Mouse (Mus musculus) midbrain, embryonic 10.5 days (tissue): Measurements from ENCODE around the gene Pla2g2c. TPM values are rescaled to one million over a fixed set of nuclear protein-coding genes. Genes with fewer than 3 reads are reported as not detected.

Experiments used
- DNase-seq: peaks from one replicate; pipeline ENCODE4 v3.0.0-alpha.2; 2017; ENCODE audit warnings: low spot score
- H3K27ac ChIP-seq: fragments of 300-500 bp; sonication (generic); replicated peaks from 2 replicates; pipeline ENCODE4 v1.5.1; 2016; ENCODE audit warnings: mild to moderate bottlenecking
- H3K27me3 ChIP-seq: fragments of 300-500 bp; sonication (generic); 2 replicates; pipeline ENCODE4 v1.6.1; 2016; ENCODE audit warnings: low read depth, mild to moderate bottlenecking; ENCODE audit not compliant: poor library complexity, severe bottlenecking
- H3K36me3 ChIP-seq: fragments of 300-500 bp; sonication (generic); 2 replicates; pipeline ENCODE4 v1.6.1; 2016; ENCODE audit warnings: mild to moderate bottlenecking, moderate library complexity
- H3K4me1 ChIP-seq: fragments of 300-500 bp; sonication (generic); 2 replicates; pipeline ENCODE4 v1.6.1; 2016
- H3K4me3 ChIP-seq: fragments of 300-500 bp; sonication (generic); 2 replicates; pipeline ENCODE4 v1.5.1; 2016; ENCODE audit warnings: mild to moderate bottlenecking, moderate library complexity
- H3K9me3 ChIP-seq: fragments of 300-500 bp; sonication (generic); replicated peaks from 2 replicates; pipeline ENCODE4 v1.6.1; 2016; ENCODE audit warnings: mild to moderate bottlenecking
- WGBS: fragments of 180-500 bp; shearing (Covaris S2); methylation state at CpG from one replicate; pipeline ENCODE4 v1.1.7; 2016; 5-methylcytosine and 5-hydroxymethylcytosine counted together
- polyA plus RNA-seq: library from polyadenylated mRNA; unstranded; fragments of >200 nt; fragmentation: Nextera tagmentation; extraction: Ambion mirVana; gene quantifications from 2 replicates; pipeline ENCODE4 v1.2.1, GENCODE M21; 2016

Pla2g2c gene
- polyA plus RNA-seq = 0.62 and 0.70 TPM in 2 replicates

DNA sequence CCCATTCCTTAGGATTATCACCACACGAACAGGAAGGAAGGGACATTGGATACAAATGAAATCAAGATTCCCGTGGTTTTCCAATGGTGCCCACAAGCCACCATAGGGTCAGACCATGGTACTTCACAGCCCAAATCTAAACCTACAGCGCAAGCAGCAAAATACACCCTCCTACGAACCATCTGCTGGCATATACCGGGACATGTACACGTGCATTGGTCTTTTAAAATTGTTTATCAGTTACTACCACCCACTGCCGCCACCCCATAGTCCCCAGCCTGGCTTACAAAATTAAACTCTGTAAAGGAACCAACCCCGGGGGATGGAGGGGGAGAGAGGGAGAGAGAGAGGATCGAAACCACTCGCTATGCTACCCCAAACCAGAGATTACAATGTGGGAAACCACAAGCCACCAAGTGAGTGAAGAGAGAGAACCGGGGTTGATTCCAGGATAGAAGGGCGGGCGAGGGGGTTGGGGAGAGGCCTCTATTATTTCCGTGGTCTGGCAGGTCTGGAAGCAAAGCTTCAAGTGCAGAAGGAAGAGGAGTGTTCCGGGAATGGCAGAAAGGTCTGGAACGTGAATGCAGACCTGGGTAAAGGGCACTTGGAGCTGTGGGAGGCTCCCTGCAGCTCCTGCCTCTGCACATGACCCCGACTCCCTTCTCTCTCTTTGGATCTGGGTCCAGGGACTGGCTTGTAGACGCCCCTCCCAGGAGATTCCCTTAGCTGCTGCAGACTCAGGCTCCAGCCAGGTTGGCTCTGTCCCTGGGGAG lies at the start of gene Pla2g2c:
Gene Pla2g2c (plus strand): TSS at position 439 of the 773 bp plus-strand sequence.
- H3K9me3 ChIP-seq = no peaks in the 10 kb centered on the region
- 57% methylated on average over 18 of the region's 18 CpGs for WGBS
- peak within 1 kb of the TSS; percentile 84 for H3K27ac ChIP-seq

DNA sequence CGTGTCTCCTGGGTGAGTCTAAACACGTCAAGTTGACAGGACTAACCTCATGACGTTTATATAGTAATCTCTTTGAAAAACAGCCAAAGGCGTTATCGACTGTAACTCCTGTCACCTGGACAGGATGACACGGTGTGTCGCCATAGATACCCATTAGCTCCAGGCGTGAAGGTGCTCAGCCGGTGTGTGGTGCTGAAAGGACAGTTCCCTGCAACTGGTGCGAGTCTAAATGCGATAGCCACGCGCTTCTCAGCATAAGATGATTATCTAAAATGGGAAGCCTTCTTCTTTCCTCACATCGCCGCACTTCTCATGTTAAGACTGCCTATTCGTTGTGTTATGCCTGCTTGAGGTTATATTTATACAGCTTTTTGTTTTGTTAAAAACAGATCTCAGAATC lies 48.1 kb upstream of the Pla2g2c start:
- no peak overlapping the region for H3K4me3 ChIP-seq
- peaks cover 23% of the 10 kb centered on the region for H3K4me1 ChIP-seq
- no peak overlapping the region for H3K27ac ChIP-seq
- WGBS = 20% methylated on average over 16 of the region's 16 CpGs
- no peaks in the 10 kb centered on the region for H3K9me3 ChIP-seq
- DNase-seq = no peak
- no peaks in the 10 kb centered on the region for H3K36me3 ChIP-seq
- H3K27me3 ChIP-seq = peaks cover 39% of the 10 kb centered on the region

More for the DNA sequence above, at the start of gene Pla2g2c:
- H3K4me3 ChIP-seq = peak within 1 kb of the TSS; percentile 53
- peak; percentile 21 for DNase-seq
- H3K27me3 ChIP-seq = peaks cover 4% of the 10 kb centered on the region
- peaks cover 38% of the 10 kb centered on the region for H3K4me1 ChIP-seq
- 0 out of 2 replicates have a peak, but pooled peaks cover 2% of the 10 kb centered on the region for H3K36me3 ChIP-seq

DNA sequence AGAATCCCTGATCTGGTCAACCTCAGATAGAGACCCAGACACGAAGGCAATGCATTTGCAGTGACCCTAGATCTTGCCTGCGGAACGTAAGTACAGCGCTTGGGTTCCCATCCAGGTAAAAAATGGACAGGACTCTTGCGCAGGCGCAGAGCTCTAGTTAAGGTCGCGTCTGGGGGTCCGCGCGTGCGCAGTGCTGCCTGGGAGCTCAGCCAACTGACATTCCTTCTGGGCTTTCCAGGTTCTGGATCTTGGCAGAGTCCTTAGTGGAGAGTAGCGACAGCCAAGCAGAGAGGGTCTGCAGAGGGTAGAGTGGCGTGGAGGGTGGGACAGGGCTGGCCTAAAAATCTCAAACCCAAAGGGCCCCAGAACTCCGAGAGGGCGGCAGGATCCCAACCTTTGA lies 47.0 kb upstream of the Pla2g2c start:
- Histone ChIP-seq H3K27ac (peak overlapping the region; percentile 49; the same call in 1 of the 2 replicates), H3K4me1 (peaks cover 18% of the 10 kb centered on the region), H3K27me3 (peaks cover 39% of the 10 kb centered on the region), H3K4me3 (peak overlapping the region; percentile 41), H3K9me3 (no peaks in the 10 kb centered on the region), H3K36me3 (no peaks in the 10 kb centered on the region)
- WGBS = 22% methylated on average over 16 of the region's 16 CpGs
- DNase-seq = peak; percentile 52

DNA sequence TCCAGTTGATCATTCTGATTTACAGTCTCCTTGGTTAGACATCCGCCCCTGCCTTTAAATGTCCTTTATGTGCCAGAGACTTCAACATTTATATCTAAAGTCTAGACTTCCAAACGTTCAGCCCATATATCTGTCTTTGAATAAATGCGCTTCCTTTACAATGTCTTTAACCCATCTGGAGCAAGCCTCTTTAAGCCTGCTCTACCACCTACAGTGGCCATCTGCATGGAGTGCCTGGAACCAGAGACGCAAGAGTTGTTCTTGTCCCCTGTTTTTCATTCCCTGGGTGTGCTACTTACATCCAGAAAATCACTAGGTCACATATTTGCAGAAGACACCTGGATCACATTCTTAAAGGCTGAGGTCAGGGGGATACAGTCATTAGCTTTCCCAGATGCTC lies 44.5 kb upstream of the Pla2g2c start:
- peaks cover 48% of the 10 kb centered on the region for H3K27me3 ChIP-seq
- H3K4me1 ChIP-seq = peaks cover 35% of the 10 kb centered on the region
- H3K36me3 ChIP-seq = no peaks in the 10 kb centered on the region
- DNase-seq = no peak
- H3K4me3 ChIP-seq = no peak overlapping the region
- 77% methylated on average over 4 of the region's 4 CpGs for WGBS
- H3K27ac ChIP-seq = no peak overlapping the region
- H3K9me3 ChIP-seq = no peaks in the 10 kb centered on the region

DNA sequence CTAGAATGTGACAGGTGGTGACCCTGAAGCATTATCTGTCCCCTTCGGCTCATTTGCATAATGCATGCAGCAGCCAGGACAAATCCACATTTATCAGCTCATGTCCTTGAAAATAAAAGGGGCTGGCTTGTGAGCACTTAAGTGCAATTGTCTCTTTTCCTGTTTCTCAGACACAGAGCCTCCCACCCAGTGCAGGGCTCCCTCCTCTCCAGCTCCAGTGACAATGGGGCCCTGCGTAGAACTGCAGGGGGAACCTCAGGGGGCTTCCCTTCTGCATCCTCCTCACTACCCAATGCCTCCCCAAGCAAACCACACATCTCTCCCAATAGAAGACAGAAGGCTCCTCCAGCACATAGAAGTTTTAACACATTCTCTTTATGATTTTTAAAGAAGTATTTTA lies 41.8 kb upstream of the Pla2g2c start:
- Histone ChIP-seq H3K27ac (peak overlapping the region; percentile 69), H3K27me3 (peaks cover 44% of the 10 kb centered on the region)

DNA sequence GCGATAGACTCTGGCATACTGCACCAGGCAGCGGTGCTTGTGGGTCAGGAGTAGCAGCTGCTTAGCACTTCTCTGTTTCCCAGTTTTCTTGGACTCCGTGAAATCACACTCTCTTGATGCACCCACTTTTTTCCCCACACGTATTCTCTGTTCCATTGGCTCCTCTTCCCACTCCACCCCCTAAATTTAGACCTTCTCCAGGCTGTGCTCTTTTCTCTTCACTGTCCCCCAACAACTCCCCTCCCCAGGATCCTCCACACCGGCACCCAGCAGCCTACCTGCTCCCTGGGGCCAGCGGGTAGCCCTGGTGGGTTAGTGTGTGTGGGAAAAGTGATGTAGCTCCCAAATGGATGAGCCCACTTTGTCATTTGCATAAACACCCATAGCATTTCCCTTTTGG lies 38.8 kb upstream of the Pla2g2c start:
- WGBS = 83% methylated on average over 6 of the region's 6 CpGs
- peaks cover 50% of the 10 kb centered on the region for H3K4me1 ChIP-seq
- H3K9me3 ChIP-seq = no peaks in the 10 kb centered on the region
- no peaks in the 10 kb centered on the region for H3K36me3 ChIP-seq
- H3K27ac ChIP-seq = no peak overlapping the region
- no peak overlapping the region for H3K4me3 ChIP-seq
- no peak for DNase-seq
- H3K27me3 ChIP-seq = peaks cover 56% of the 10 kb centered on the region

More for the DNA sequence above, 41.8 kb upstream of the Pla2g2c start:
- no peaks in the 10 kb centered on the region for H3K36me3 ChIP-seq
- 54% methylated on average over 2 of the region's 2 CpGs for WGBS
- H3K9me3 ChIP-seq = no peaks in the 10 kb centered on the region
- DNase-seq = no peak
- H3K4me3 ChIP-seq = no peak overlapping the region
- peaks cover 28% of the 10 kb centered on the region for H3K4me1 ChIP-seq

DNA sequence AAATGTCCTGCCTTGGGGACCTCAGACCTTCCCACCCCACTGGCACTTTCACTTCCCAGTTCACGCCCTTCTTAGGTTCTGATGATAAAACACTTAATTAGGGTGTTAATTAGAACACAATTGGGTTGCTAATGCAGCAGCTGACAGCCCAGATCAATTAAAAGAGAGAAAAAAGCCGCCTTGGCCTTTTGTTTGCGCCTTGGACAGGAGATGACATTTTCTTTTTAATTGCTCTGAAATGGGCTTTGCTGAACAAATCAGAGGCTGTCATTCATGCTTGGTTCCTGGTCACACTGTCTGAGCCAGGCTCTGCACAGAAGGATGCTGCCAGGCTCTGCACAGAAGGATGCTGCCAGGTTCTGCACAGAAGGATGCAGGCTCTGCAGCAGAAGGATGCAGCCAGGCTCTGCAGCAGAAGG lies 35.5 kb upstream of the Pla2g2c start:
- peaks cover 79% of the 10 kb centered on the region for H3K27me3 ChIP-seq

DNA sequence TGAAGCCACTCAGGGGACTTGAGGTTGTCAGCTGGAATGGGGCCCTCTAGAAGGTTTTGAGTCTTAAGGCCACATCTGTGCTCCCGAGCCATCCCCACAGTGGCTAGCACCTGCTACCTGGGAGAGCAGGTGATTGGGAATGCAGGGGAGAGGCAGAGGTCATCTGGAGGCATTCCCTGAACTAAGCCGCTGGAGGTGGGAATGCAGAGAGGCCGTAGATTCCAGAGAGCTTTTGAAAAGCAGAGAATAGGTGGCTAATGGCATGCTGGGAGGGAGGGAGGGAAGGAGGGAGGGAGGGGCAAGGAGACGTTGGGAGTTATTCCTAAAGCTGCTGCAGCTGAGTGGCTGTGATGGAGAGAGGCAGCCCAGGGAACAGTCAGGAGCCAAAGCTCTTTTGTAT lies 34.0 kb upstream of the Pla2g2c start:
- H3K27ac ChIP-seq = peak overlapping the region; percentile 38; the same call in 1 of the 2 replicates

More for the DNA sequence above, 35.5 kb upstream of the Pla2g2c start:
- Histone ChIP-seq H3K36me3 (no peaks in the 10 kb centered on the region), H3K27ac (no peak overlapping the region), H3K9me3 (no peaks in the 10 kb centered on the region), H3K4me1 (peaks cover 65% of the 10 kb centered on the region), H3K4me3 (no peak overlapping the region)
- DNase-seq = no peak
- WGBS = 23% methylated on average over 3 of the region's 3 CpGs

DNA sequence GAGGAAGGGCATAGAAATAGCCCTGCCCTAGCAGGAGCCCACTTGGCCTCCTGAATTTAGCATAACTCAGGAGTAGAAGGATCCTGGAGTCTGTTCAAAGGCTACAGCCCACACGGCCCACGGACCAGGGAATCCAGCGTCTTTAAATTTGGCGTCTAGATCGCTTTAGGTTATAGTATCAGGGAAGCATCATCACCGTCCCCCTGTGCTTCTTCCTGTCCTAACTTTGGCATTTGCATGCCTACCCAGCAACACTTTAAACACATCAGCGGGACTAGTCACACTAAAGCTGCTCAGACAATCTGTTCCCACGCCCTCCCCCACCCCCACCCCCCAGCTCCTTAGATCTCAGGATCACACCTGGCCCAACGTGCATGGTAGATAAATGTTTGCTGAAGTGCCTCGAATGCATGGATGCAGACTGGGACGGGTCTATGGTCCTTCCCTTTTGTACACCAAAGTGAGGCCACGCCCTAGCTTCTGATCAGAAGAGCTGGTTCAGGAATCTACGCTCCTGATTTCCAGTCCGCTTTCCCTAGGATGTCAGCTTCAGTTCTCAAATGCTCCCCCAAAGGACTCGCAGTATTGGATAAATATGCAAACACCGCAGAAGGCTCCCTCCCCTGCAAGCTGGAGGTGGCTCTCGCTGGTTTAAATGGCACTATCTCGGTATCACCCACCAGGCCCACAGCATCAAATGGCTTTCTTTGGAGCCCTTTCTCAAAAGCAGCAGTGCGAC lies 33.0 kb upstream of the Pla2g2c start:
- Histone ChIP-seq H3K9me3 (no peaks in the 10 kb centered on the region), H3K4me1 (peaks cover 60% of the 10 kb centered on the region), H3K27ac (peak overlapping the region; percentile 38), H3K4me3 (no peak overlapping the region), H3K36me3 (no peaks in the 10 kb centered on the region), H3K27me3 (peaks cover 80% of the 10 kb centered on the region)
- 14% methylated on average over 19 of the region's 19 CpGs for WGBS
- no peak for DNase-seq

More for the DNA sequence above, 34.0 kb upstream of the Pla2g2c start:
- Histone ChIP-seq H3K36me3 (no peaks in the 10 kb centered on the region), H3K4me3 (no peak overlapping the region), H3K9me3 (no peaks in the 10 kb centered on the region), H3K4me1 (peaks cover 57% of the 10 kb centered on the region), H3K27me3 (peaks cover 77% of the 10 kb centered on the region)
- WGBS = 3% methylated on average over 4 of the region's 4 CpGs
- no peak for DNase-seq

DNA sequence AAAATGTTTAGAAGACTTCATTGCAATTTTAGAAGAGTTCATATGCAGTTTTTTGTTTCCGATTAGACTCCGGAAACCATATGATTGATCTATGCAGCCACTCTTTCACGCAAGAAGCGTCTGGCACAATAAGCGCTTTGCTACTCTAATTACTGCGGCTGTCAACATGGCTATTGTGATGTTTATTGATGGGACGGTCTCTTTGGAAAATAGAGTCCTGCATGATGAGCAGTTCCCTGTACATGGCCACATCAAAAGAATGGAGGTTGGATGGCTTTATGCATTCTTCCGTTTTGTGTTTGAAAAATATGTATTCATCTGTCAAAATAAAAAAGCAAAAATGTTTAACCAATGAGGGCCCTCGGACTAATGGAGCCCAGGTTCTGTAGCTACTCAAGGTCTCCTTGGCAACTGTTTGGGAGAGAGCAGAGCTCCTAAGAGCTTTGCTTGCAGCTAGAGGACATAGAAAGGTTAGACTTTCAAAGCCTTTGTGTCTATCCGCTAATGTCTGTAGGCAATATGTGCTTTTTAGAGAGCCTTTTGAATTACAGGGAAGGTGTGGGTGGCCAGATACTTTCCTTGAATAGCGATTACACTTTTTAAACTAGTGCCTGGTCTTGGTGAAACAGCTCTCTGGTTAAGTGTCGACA lies 31.4 kb upstream of the Pla2g2c start:
- 46% methylated on average over 12 of the region's 12 CpGs for WGBS
- H3K4me1 ChIP-seq = peaks cover 67% of the 10 kb centered on the region
- DNase-seq = no peak
- peaks cover 73% of the 10 kb centered on the region for H3K27me3 ChIP-seq
- H3K9me3 ChIP-seq = no peaks in the 10 kb centered on the region
- no peak overlapping the region; the same call in 1 of the 2 replicates for H3K27ac ChIP-seq
- H3K4me3 ChIP-seq = no peak overlapping the region
- H3K36me3 ChIP-seq = no peaks in the 10 kb centered on the region

DNA sequence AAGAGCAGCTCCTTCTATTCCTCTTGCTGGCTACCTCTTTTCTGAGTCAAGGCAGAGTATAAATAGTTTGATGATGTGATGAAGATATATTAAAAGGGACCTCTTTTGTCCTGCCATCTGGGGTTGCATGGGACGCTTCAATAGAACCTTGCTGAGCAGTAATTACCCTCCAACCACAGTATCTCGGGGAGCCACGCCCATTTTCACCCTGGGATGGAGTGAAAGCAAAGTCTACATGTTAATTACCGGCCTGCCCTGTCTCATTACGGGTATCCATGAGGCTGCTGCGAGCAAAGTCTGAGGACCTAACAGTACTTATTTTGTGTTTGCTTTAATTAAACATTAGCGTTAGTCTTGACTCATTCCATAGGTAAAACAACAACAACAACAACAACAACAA lies 27.9 kb upstream of the Pla2g2c start:
- DNase-seq = no peak
- H3K27me3 ChIP-seq = peaks cover 41% of the 10 kb centered on the region
- no peak overlapping the region for H3K4me3 ChIP-seq
- H3K36me3 ChIP-seq = no peaks in the 10 kb centered on the region
- peaks cover 38% of the 10 kb centered on the region for H3K4me1 ChIP-seq
- H3K9me3 ChIP-seq = no peaks in the 10 kb centered on the region
- H3K27ac ChIP-seq = no peak overlapping the region
- 14% methylated on average over 7 of the region's 7 CpGs for WGBS

DNA sequence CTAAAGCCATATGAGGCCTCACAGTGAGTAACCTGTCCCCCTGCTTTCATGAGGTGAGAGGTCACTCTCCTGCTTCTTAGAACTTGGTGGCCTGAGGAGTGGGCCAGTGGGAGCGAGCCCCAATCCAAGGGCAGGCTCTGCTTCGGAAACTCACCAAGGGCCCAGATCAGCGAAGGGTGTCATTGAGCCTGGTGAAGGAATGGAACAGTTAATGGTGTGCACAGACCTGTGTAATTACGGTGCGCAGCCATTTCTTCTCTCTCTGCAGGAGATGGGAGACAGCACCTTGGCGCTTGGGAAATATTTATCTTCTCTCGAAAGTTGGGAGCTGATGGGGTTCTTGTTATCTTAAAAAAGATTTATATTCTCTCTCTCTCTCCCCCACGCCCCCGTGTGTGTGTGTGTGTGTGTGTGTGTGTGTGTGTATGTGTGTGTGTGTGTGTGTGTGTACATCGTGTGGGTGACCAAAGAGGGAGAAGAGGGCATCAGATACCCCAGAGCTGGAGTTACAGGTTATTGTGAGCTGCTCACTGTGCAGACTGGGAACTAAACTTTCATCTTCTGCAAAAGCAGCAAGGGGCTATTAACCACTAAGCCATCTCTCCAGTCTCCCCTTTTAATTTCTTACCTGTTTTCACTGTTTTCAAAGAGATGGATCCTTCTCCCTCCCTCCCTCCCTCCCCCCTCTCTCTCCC lies 27.3 kb upstream of the Pla2g2c start:
- Histone ChIP-seq H3K27ac (no peak overlapping the region), H3K4me1 (peaks cover 32% of the 10 kb centered on the region), H3K27me3 (peaks cover 35% of the 10 kb centered on the region), H3K4me3 (no peak overlapping the region), H3K9me3 (no peaks in the 10 kb centered on the region), H3K36me3 (no peaks in the 10 kb centered on the region)
- DNase-seq = no peak
- 41% methylated on average over 9 of the region's 10 CpGs for WGBS
